Mouse (Mus musculus) hindbrain, embryonic 14.5 days (tissue): ENCODE measurements around the gene Hoxc4. TPM values are rescaled to one million over a fixed set of nuclear protein-coding genes. Genes with fewer than 3 reads are reported as not detected.

Source experiments
- ATAC-seq: fragments of 200-750 bp; cut with Nextera tagmentation; 2 replicates; pipeline ENCODE4 v1.8.0; 2017; ENCODE audit warnings: moderate number of reproducible peaks, mild to moderate bottlenecking, moderate TSS enrichment, moderate library complexity; ENCODE audit not compliant: low FRiP score
- DNase-seq: peaks from one replicate; pipeline ENCODE4 v3.0.0-alpha.2; 2015; ENCODE audit warnings: low spot score
- H3K27ac ChIP-seq: fragments of 300-500 bp; sonication (generic); 2 replicates; pipeline ENCODE4 v1.5.1; 2014; ENCODE audit warnings: mild to moderate bottlenecking, moderate library complexity
- H3K27me3 ChIP-seq: fragments of 300-500 bp; sonication (generic); 2 replicates; pipeline ENCODE4 v1.6.1; 2014; ENCODE audit warnings: mild to moderate bottlenecking, low read length, mixed read lengths; ENCODE audit not compliant: control insufficient read depth, insufficient read depth
- H3K36me3 ChIP-seq: fragments of 300-500 bp; sonication (generic); replicated peaks from 2 replicates; pipeline ENCODE4 v1.6.1; 2014; ENCODE audit not compliant: control insufficient read depth, insufficient read depth
- H3K4me1 ChIP-seq: fragments of 300-500 bp; sonication (generic); replicated peaks from 2 replicates; pipeline ENCODE4 v1.6.1; 2014; ENCODE audit warnings: antibody characterized with exemption, low read length, mixed read lengths; ENCODE audit not compliant: control insufficient read depth, insufficient read depth
- H3K4me2 ChIP-seq: fragments of 300-500 bp; sonication (generic); replicated peaks from 2 replicates; pipeline ENCODE4 v1.6.1; 2014; ENCODE audit warnings: mild to moderate bottlenecking, moderate library complexity
- H3K4me3 ChIP-seq: fragments of 300-500 bp; sonication (generic); replicated peaks from 2 replicates; pipeline ENCODE4 v1.5.1; 2014; ENCODE audit warnings: mild to moderate bottlenecking, low read length
- H3K9ac ChIP-seq: fragments of 300-500 bp; sonication (generic); 2 replicates; pipeline ENCODE4 v1.6.1; 2014
- H3K9me3 ChIP-seq: fragments of 300-500 bp; sonication (generic); 2 replicates; pipeline ENCODE4 v1.6.1; 2016; ENCODE audit warnings: low read length; ENCODE audit not compliant: control insufficient read depth
- WGBS: fragments of 180-500 bp; shearing (Covaris S2); extraction: QIAGEN DNeasy Blood & Tissue Kit; methylation state at CpG from one replicate; pipeline ENCODE4 v1.1.7; 2014; 5-methylcytosine and 5-hydroxymethylcytosine counted together
- microRNA counts: library from miRNA; unstranded; fragments of <30 nt; microRNA quantifications from one replicate; lab custom pipeline; 2016
- microRNA-seq: library from miRNA; unstranded; fragments of <30 nt; microRNA quantifications from one replicate; pipeline ENCODE4, GENCODE M21; 2016
- polyA plus RNA-seq: library from polyadenylated mRNA; unstranded; fragments of >200 nt; fragmentation: Nextera tagmentation; extraction: Ambion mirVana; gene quantifications from 2 replicates; pipeline ENCODE4 v1.2.1, GENCODE M21; 2014

The Hoxc4 gene
- polyA plus RNA-seq, 1 experiment from 2014 or later: 90.0 TPM

- WGBS: 85% methylated on average over 2 of the region's 2 CpGs
Observed at GRCm38 (mm10) chr15:103077673-103078072, 58.9 kb downstream of the Hoxc4 start.

DNA sequence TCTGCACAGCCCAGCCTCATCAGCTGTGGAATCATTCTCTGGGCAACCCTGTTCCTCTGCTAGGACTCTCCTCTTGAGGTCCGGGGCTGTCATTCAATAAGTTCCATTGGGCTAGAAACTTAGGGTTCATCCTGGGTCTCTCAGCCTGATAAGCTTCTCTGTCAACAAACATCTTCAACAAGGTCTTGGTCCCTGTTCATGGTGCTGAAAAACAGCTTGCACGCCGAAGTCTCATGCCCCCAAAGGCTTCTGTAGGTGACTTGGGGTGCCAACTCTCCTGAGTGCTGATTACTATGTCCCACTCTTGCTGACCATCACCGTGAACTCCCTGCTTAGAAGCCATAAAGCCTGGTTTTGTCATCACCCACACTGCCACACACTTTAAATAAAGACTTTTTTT is 63.9 kb downstream of the Hoxc4 start:
- no peak for DNase-seq

More at GRCm38 (mm10) chr15:103077673-103078072, 58.9 kb downstream of the Hoxc4 start:
- Histone ChIP-seq H3K9me3 (no peaks in the 10 kb centered on the region), H3K4me1 (no peaks in the 10 kb centered on the region), H3K36me3 (no peaks in the 10 kb centered on the region), H3K4me3 (no peak overlapping the region), H3K27ac (no peak overlapping the region), H3K27me3 (peaks cover 15% of the 10 kb centered on the region; the same call in 1 of the 2 replicates), H3K9ac (no peak overlapping the region), H3K4me2 (no peak overlapping the region)
- DNase-seq (no peak), ATAC-seq (no peak)

DNA sequence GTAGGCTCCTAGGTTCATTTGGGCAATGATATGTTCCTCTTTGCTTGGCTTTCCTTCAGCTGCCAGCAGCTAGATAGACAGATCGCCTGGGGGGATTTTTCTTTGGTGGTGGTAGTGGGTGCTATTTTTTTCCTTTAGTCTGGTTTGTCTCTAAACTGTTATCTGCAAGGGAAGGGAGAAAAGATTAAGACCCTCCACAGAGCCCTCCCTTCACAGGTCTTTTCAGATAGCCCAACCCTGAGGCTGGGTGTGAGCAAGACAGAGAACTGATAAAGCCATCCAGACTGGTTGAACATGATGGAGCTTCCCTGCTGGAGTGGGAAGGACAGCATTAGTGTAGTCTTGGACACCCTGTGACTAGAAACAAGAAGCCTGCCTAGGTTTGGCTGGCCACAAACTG is 64.9 kb downstream of the Hoxc4 start:
- Histone ChIP-seq H3K4me2 (no peak overlapping the region), H3K9me3 (no peaks in the 10 kb centered on the region), H3K4me3 (no peak overlapping the region), H3K36me3 (no peaks in the 10 kb centered on the region), H3K27me3 (peaks cover 61% of the 10 kb centered on the region), H3K9ac (no peak overlapping the region), H3K4me1 (peaks cover 19% of the 10 kb centered on the region), H3K27ac (no peak overlapping the region)
- no peak for ATAC-seq
- no peak for DNase-seq
- WGBS: 78% methylated on average over 1 of the region's 1 CpGs

More for the DNA sequence above, 63.9 kb downstream of the Hoxc4 start:
- WGBS: 65% methylated on average over 4 of the region's 4 CpGs
- Histone ChIP-seq H3K9me3 (no peaks in the 10 kb centered on the region), H3K4me1 (peaks cover 19% of the 10 kb centered on the region), H3K36me3 (no peaks in the 10 kb centered on the region), H3K27me3 (peaks cover 57% of the 10 kb centered on the region), H3K27ac (no peak overlapping the region), H3K4me3 (no peak overlapping the region), H3K4me2 (no peak overlapping the region), H3K9ac (no peak overlapping the region)
- ATAC-seq: no peak

DNA sequence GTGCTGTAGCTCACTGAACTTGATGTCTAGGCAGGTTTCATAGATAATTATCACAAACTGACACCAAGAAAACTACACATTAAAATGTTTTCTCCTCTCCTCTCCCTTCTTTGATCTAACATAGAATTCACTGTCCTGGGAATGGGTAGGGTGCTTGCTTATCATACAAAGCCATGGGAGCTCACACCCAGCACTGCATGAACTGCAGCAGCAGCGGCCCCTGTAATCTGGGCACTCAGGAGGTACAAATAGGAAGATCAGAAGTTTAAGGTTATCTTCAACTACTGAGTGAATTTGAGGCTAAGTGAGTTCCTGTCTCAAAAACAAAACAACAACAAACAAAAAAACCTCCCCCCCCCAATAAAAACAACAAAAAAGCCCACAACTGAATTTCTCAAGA is 66.2 kb downstream of the Hoxc4 start:
- Histone ChIP-seq H3K36me3 (no peaks in the 10 kb centered on the region), H3K4me1 (peaks cover 19% of the 10 kb centered on the region), H3K4me3 (no peak overlapping the region), H3K27ac (no peak overlapping the region), H3K9ac (no peak overlapping the region), H3K4me2 (no peak overlapping the region), H3K9me3 (no peaks in the 10 kb centered on the region), H3K27me3 (peaks cover 60% of the 10 kb centered on the region)
- 63% methylated on average over 1 of the region's 1 CpGs for WGBS
- DNase-seq (no peak), ATAC-seq (no peak)

DNA sequence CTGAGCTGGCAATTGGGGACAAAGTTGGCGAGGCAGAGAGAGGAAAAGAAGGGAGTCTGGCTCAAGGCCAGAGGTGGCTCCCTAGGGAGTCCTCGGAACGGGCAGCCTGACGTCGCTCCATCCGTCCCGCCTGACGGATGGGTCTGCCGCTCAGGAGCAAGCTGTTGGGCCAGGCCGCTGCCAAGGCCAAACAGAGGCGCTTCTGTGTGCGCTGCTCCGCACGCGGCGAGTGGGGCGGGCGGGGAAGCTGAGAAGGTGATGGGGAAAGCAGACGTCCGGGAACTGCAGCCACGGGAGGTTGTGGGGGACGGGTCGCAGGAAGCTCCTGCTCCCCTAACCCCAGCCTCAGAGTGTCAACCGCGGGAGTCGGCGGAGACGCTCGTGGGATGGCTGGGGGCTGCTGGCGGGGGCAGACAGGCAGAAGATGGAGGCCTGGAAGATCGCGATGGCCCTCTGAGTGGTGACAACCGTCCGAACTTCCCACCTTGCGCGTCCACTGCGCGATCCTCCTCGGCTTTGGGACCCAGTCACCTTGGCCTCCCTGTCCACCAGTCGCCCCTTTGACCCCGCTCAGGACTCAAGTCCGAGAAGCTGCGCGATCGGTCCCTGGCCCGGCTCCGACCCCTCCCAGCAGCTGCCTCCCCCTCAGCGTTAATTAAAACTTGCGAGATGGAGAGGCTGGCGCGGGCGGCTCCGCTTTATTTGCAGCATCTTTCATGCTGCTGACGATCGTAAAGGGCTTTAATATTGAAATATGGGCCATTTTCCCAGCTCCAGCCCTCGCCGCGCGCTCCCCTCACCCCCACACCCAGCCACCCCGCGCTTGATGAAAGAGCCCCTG is 67.3 kb downstream of the Hoxc4 start:
- Histone ChIP-seq H3K27me3 (peaks cover 61% of the 10 kb centered on the region), H3K36me3 (no peaks in the 10 kb centered on the region), H3K27ac (peak overlapping the region; percentile 75), H3K4me1 (peaks cover 22% of the 10 kb centered on the region), H3K4me3 (peak overlapping the region; percentile 32), H3K9ac (peak overlapping the region; percentile 58), H3K9me3 (no peaks in the 10 kb centered on the region), H3K4me2 (peak overlapping the region; percentile 72)
- DNase-seq (peak; percentile 61), ATAC-seq (peak; percentile 32)
- 2% methylated on average over 60 of the region's 61 CpGs for WGBS

MicroRNAs within 50 kb of the gene (microRNA counts, 519-probe panel; counts per million panel counts)
- microRNA mmu-miR-615-3p (lab: Ali Mortazavi, UCI) (3,473 counts per million, percentile 21 among the panel's probes with 10 or more counts), microRNA mmu-miR-615-5p (lab: Ali Mortazavi, UCI) (not detected)

Small RNAs within 50 kb of the gene (microRNA-seq; reads per million reads assigned to microRNA genes)
- gene Mir196a-2: 6.8 reads per million, percentile 26 among the genes with 10 or more reads in this experiment
- 2,237 reads per million, percentile 84 among the genes with 10 or more reads in this experiment for gene Mir615

Other genes with a start within 250 kb of the Hoxc4 start
- not detected in 2 replicates for gene Hoxc13, start 97.8 kb upstream of the Hoxc4 start, polyA plus RNA-seq
- not detected in 2 replicates for gene Hoxc12, start 82.2 kb upstream of the Hoxc4 start, polyA plus RNA-seq
- gene Hoxc11, start 64.5 kb upstream of the Hoxc4 start, polyA plus RNA-seq: not detected in 2 replicates
- gene Hoxc10, start 52.1 kb upstream of the Hoxc4 start, polyA plus RNA-seq: not detected in 2 replicates
- 25.0 and 32.2 TPM in 2 replicates for gene Hoxc5, start 51.5 kb upstream of the Hoxc4 start, polyA plus RNA-seq
- gene Hoxc9, start 42.5 kb upstream of the Hoxc4 start, polyA plus RNA-seq: 0.25 and 0.75 TPM in 2 replicates
- gene Hoxc8, start 28.3 kb upstream of the Hoxc4 start, polyA plus RNA-seq: 9.2 and 22.9 TPM in 2 replicates
- gene Hoxc6, start 20.7 kb upstream of the Hoxc4 start, polyA plus RNA-seq: 20.9 and 24.8 TPM in 2 replicates
- 37.6 and 40.8 TPM in 2 replicates for gene Smug1, start 148.2 kb downstream of the Hoxc4 start, polyA plus RNA-seq
- 153 and 171 TPM in 2 replicates for gene Cbx5, start 220.9 kb downstream of the Hoxc4 start, polyA plus RNA-seq
- 526 and 623 TPM in 2 replicates for gene Hnrnpa1, start 221.5 kb downstream of the Hoxc4 start, polyA plus RNA-seq
- gene Nfe2, start 239.5 kb downstream of the Hoxc4 start, polyA plus RNA-seq: 0.90 and 1.1 TPM in 2 replicates